ENCODE assay signal across 22 mouse cellular contexts in the genomic region with DNA sequence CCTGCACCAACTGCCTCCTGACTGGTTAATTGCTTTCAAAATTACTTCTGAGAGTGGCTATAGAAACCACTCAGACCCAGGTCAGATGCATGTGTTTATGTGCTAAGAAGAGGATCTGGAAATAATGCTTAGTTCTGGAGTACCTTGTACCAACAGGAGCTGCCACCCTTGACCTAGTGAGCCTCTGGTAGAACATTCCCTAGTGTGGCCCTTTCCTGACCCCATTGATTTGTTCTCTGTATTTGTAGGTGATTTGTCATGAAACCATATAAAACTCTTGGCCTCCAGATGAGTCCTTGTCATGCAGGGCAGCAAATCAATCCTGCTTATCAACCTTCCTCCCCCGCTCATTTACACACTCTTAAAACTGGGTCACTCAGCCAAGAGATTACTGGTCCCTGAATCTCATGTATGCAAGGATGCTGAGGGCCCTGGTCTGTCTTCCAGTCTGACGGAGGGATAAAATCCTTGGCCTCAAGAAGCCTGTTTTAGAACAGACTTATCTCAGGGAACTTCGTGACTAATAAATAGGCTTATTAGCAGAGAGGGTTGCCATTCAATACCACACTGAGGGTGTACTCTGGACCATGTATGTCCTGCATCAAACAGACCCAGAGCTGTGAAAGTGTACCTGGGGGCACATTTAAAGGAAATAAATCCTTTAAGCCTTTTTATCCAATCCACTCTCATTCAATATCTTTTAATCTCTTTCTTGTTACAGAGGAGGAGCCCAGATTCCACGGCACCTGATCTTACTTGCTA. TPM values are rescaled to one million over a fixed set of nuclear protein-coding genes. Genes with fewer than 3 reads are reported as not detected.
"Had no signal": no experiment of that assay in that cellular context is flagged by ENCODE, and none has a peak within 500 bp of the region (broad histone marks: within the 10 kb centered on the region; RNA-seq: fewer than 3 reads in every experiment).

No protein-coding gene starts in this region.

- H3K27me3 ChIP-seq: limb, embryonic 15.5 days; liver, embryonic 15.5 days; midbrain, embryonic 15.5 days; neural tube, embryonic 13.5 days had no signal

- H3K9me3 ChIP-seq: limb, embryonic 15.5 days; liver, embryonic 15.5 days; midbrain, embryonic 10.5 days; midbrain, embryonic 15.5 days; neural tube, embryonic 13.5 days had no signal

- H3K27ac ChIP-seq: hindbrain, postnatal 0 days; kidney, postnatal 0 days; layer of hippocampus, adult 2 months; limb, embryonic 15.5 days; liver, embryonic 15.5 days; midbrain, embryonic 10.5 days; midbrain, embryonic 15.5 days; neural tube, embryonic 13.5 days had no signal

- H3K4me1 ChIP-seq: limb, embryonic 15.5 days; liver, embryonic 15.5 days; midbrain, embryonic 15.5 days; neural tube, embryonic 13.5 days had no signal

- H3K4me2 ChIP-seq: limb, embryonic 15.5 days; liver, embryonic 15.5 days; lung, embryonic 14.5 days; midbrain, embryonic 15.5 days; neural tube, embryonic 13.5 days had no signal

- DNase-seq: kidney, adult 11 months; kidney, adult 9 months; kidney, postnatal 36 days; lung, embryonic 14.5 days; lung, postnatal 10 days; lung, postnatal 4 days; right cerebral cortex, adult 18-20 months; right cerebral cortex, postnatal 25 days; thymus, postnatal 4 days had no signal

- H3K4me3 ChIP-seq: layer of hippocampus, adult 2 months; limb, embryonic 15.5 days; liver, embryonic 15.5 days; midbrain, embryonic 10.5 days; midbrain, embryonic 15.5 days; neural tube, embryonic 13.5 days had no signal

- H3K36me3 ChIP-seq: limb, embryonic 15.5 days; liver, embryonic 15.5 days; midbrain, embryonic 10.5 days; midbrain, embryonic 15.5 days; neural tube, embryonic 13.5 days had no signal

- H3K9ac ChIP-seq: limb, embryonic 15.5 days; liver, embryonic 15.5 days; lung, embryonic 14.5 days; midbrain, embryonic 15.5 days; neural tube, embryonic 13.5 days had no signal

- ATAC-seq: hindbrain, postnatal 0 days; midbrain, embryonic 15.5 days had no signal

RNA-seq across cellular contexts. Expression of gene Ivl, which starts 5.3 kb away (rescaled TPM):
- total RNA-seq: hindbrain, postnatal 0 days; layer of hippocampus, adult 2 months; layer of hippocampus, postnatal 14 days; left cerebral cortex, adult 8-10 months; left cerebral cortex, postnatal 25 days; megakaryocyte, adult 5-6 weeks had no signal
- polyA plus RNA-seq: hindbrain, postnatal 0 days; limb, embryonic 11.5 days; liver, embryonic 15.5 days; midbrain, embryonic 10.5 days; midbrain, embryonic 15.5 days; neural tube, embryonic 13.5 days had no signal

RNA-seq across cellular contexts. Expression of gene Smcp, which starts 10.0 kb away (rescaled TPM):
- total RNA-seq: hindbrain, postnatal 0 days; layer of hippocampus, adult 2 months; layer of hippocampus, postnatal 14 days; left cerebral cortex, adult 8-10 months; left cerebral cortex, postnatal 25 days; megakaryocyte, adult 5-6 weeks had no signal
- polyA plus RNA-seq: hindbrain, postnatal 0 days; kidney, postnatal 0 days; limb, embryonic 11.5 days; limb, embryonic 15.5 days; liver, embryonic 15.5 days; lung, embryonic 14.5 days; midbrain, embryonic 10.5 days; midbrain, embryonic 15.5 days; neural tube, embryonic 13.5 days had no signal

RNA-seq across cellular contexts. Expression of gene 2210017I01Rik, which starts 28.5 kb away (rescaled TPM):
- total RNA-seq: hindbrain, postnatal 0 days; layer of hippocampus, adult 2 months; layer of hippocampus, postnatal 14 days; left cerebral cortex, adult 8-10 months; left cerebral cortex, postnatal 25 days; megakaryocyte, adult 5-6 weeks had no signal
- polyA plus RNA-seq: hindbrain, postnatal 0 days; kidney, postnatal 0 days; limb, embryonic 11.5 days; limb, embryonic 15.5 days; liver, embryonic 15.5 days; lung, embryonic 14.5 days; midbrain, embryonic 10.5 days; midbrain, embryonic 15.5 days; neural tube, embryonic 13.5 days had no signal

RNA-seq across cellular contexts. Expression of gene Lce6a, which starts 42.6 kb away (rescaled TPM):
- total RNA-seq: hindbrain, postnatal 0 days; layer of hippocampus, adult 2 months; layer of hippocampus, postnatal 14 days; left cerebral cortex, adult 8-10 months; left cerebral cortex, postnatal 25 days; megakaryocyte, adult 5-6 weeks had no signal
- polyA plus RNA-seq: hindbrain, postnatal 0 days; kidney, postnatal 0 days; limb, embryonic 11.5 days; liver, embryonic 15.5 days; lung, embryonic 14.5 days; midbrain, embryonic 10.5 days; midbrain, embryonic 15.5 days; neural tube, embryonic 13.5 days had no signal

RNA-seq across cellular contexts. Expression of gene 2310046K23Rik, which starts 44.5 kb away (rescaled TPM):
- total RNA-seq: hindbrain, postnatal 0 days; layer of hippocampus, adult 2 months; layer of hippocampus, postnatal 14 days; left cerebral cortex, adult 8-10 months; left cerebral cortex, postnatal 25 days; megakaryocyte, adult 5-6 weeks had no signal
- polyA plus RNA-seq: hindbrain, postnatal 0 days; kidney, postnatal 0 days; limb, embryonic 11.5 days; liver, embryonic 15.5 days; lung, embryonic 14.5 days; midbrain, embryonic 10.5 days; midbrain, embryonic 15.5 days; neural tube, embryonic 13.5 days had no signal
